Mouse (Mus musculus): ENCODE results near the gene Abcd3. TPM values are rescaled to one million over a fixed set of nuclear protein-coding genes. Genes with fewer than 3 reads are reported as not detected.
A peak's percentile ranks its signal among the peaks of the same experiment; 100 is the strongest.

Gene Abcd3
- polyA plus RNA-seq (2012; rRNA removed), result 5.1 and 5.4 TPM in 2 replicates

DNA sequence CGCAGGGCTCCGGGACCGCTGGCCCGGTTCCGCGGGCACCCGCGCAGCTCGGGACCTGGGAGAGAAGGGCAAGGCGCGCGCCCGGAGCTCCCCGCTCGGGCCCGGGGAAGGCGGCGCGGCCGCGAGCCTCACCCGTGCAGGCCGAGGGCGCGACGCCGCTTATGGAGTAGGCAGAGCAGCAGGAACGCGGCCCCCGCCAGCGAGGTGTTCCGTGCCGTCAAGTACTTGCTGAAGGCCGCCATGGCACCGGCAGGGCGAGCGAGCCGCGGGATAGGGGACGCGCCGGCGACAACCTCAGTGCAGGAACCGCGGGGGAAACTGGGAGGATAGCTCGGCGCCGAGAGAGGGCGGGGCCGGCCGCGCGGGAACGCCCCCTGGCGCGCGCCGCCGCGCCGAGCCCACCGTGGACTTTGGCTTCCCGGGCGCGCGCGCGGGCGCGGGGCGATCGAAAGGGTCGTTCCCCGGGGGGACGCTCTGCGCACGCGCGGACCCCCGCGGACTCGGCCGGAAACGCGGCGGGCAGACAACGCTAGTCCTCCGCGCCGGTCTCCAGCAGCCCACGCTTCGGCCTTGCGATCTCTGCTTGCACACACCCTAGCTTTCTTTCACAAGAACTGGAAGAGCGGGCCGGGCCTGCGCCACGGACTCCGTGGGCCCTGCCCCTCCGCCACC, at the start of gene Abcd3:
TSS of gene Abcd3 (minus strand) at position 426 of the 672 bp plus-strand sequence.
- peak; percentile 94 for DNase-seq
- TF ChIP-seq POLR2A (IDR thresholded peaks at IDR 0.05; ENCODE audit: control insufficient read depth, extremely low read depth, insufficient read depth, low read length, poor library complexity), result peak; percentile 79
- peak; percentile 51; the same call in 1 of the 2 replicates for TF ChIP-seq CTCF (IDR thresholded peaks at IDR 0.05; ENCODE audit: borderline replicate concordance, control insufficient read depth, extremely low read depth, insufficient read depth, low read length, poor library complexity)
- H3K4me1 ChIP-seq (replicated peaks; ENCODE audit: control insufficient read depth, insufficient read depth, low read length), result no peaks in the 10 kb centered on the region
- H3K27me3 ChIP-seq (ENCODE audit: control insufficient read depth, insufficient read depth, low read length), result no peaks in the 10 kb centered on the region
- H3K4me3 ChIP-seq (ENCODE audit: control insufficient read depth, insufficient read depth, low read length), result peak within 1 kb of the TSS; percentile 89
- H3K27ac ChIP-seq (ENCODE audit: control insufficient read depth, insufficient read depth, low read length), result 0 out of 2 replicates have a peak within 1 kb of the TSS, but pooled peaks have one; percentile 19
- under 1% methylated on average over 99 of the region's 99 CpGs for WGBS
- no peaks in the 10 kb centered on the region for H3K36me3 ChIP-seq (ENCODE audit: control insufficient read depth, insufficient read depth, low read length)

DNA sequence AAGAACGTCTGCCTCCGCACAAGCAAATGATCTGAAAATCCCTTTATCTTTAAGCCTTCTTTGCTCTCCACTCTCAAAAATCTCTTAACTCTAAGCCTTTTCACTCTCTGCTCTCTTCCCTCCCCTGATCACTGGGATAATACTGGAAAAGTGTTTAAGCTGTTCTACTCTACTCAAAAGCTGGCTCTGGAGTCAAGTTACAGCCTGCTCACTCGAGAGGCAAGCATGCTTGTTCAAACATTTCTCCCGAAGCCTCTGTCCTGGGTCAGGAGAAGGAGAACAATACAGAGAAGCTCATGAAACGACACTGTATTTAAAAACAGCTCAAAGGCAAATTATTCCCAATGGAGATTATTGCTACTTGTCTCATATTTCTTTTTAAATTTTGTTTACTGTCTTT, 44.0 kb upstream of the Abcd3 start:
- Histone ChIP-seq H3K27ac (ENCODE audit: control insufficient read depth, insufficient read depth, low read length) (no peak overlapping the region), H3K4me1 (replicated peaks; ENCODE audit: control insufficient read depth, insufficient read depth, low read length) (no peaks in the 10 kb centered on the region), H3K27me3 (ENCODE audit: control insufficient read depth, insufficient read depth, low read length) (no peaks in the 10 kb centered on the region), H3K36me3 (ENCODE audit: control insufficient read depth, insufficient read depth, low read length) (no peaks in the 10 kb centered on the region), H3K4me3 (ENCODE audit: control insufficient read depth, insufficient read depth, low read length) (no peak overlapping the region)
- DNase-seq, result no peak
- no peak for TF ChIP-seq POLR2A (IDR thresholded peaks at IDR 0.05; ENCODE audit: control insufficient read depth, extremely low read depth, insufficient read depth, low read length, poor library complexity)
- TF ChIP-seq CTCF (IDR thresholded peaks at IDR 0.05; ENCODE audit: borderline replicate concordance, control insufficient read depth, extremely low read depth, insufficient read depth, low read length, poor library complexity), result no peak
- WGBS, result 87% methylated on average over 5 of the region's 5 CpGs

DNA sequence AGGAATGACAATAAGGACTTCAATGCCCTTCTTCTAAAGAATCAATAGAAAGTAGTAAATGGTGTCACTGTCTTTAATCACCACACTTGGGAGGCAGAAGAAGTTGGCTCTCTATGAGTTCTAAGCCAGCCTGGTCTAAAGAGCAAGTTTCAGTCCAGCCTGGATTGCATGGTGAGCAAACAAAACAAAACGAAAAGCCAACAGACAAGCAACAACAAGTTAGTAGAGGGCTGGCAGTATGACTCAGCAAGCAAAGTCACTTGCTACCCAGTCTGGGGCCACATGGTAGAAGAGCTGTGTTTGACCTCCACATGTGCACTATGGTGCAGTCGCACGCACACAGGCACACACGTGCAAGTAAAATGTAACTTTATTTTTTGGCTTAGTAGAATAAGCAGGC, 41.0 kb upstream of the Abcd3 start:
- no peaks in the 10 kb centered on the region for H3K36me3 ChIP-seq (ENCODE audit: control insufficient read depth, insufficient read depth, low read length)
- DNase-seq, result no peak
- no peaks in the 10 kb centered on the region for H3K4me1 ChIP-seq (replicated peaks; ENCODE audit: control insufficient read depth, insufficient read depth, low read length)
- no peaks in the 10 kb centered on the region for H3K27me3 ChIP-seq (ENCODE audit: control insufficient read depth, insufficient read depth, low read length)
- no peak overlapping the region for H3K4me3 ChIP-seq (ENCODE audit: control insufficient read depth, insufficient read depth, low read length)
- TF ChIP-seq POLR2A (IDR thresholded peaks at IDR 0.05; ENCODE audit: control insufficient read depth, extremely low read depth, insufficient read depth, low read length, poor library complexity) (no peak), CTCF (IDR thresholded peaks at IDR 0.05; ENCODE audit: borderline replicate concordance, control insufficient read depth, extremely low read depth, insufficient read depth, low read length, poor library complexity) (no peak)
- 96% methylated on average over 4 of the region's 4 CpGs for WGBS
- H3K27ac ChIP-seq (ENCODE audit: control insufficient read depth, insufficient read depth, low read length), result no peak overlapping the region

DNA sequence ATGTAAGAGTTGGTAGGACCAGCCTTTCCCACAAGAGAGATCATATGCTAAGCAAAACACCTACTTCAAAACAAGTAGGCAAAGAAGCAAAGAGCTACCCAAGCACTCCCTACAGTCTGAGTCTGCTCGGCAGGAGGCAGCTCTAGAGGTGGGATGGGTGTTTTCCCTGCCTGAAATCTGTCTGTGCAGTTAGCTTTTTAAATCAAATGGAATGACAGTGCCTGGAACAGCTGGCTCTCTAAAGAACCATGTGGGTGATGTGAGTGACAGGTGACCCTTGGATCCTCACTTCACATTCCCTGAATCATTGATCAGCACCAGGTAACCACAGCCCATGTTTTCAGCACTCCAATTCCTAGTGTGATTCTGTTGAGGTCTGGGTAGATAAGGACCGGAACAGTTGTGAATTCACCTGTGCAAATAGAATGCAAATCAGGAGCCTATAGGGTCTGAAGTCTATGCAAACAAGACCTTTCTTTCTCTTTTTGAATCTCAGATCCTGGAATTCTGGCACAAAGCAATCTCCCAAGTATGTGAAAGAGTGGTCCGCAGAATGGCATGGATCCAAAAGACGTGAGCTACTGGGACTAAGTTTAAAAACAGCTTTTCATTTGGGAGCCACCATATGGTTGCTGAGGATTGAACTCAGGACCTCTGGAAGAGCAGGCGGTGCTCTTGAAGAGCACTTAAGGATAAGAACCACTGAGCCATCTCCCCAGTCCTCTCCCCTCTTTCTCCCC, 38.8 kb upstream of the Abcd3 start:
- no peak for TF ChIP-seq CTCF (IDR thresholded peaks at IDR 0.05; ENCODE audit: borderline replicate concordance, control insufficient read depth, extremely low read depth, insufficient read depth, low read length, poor library complexity)
- no peak for DNase-seq

DNA sequence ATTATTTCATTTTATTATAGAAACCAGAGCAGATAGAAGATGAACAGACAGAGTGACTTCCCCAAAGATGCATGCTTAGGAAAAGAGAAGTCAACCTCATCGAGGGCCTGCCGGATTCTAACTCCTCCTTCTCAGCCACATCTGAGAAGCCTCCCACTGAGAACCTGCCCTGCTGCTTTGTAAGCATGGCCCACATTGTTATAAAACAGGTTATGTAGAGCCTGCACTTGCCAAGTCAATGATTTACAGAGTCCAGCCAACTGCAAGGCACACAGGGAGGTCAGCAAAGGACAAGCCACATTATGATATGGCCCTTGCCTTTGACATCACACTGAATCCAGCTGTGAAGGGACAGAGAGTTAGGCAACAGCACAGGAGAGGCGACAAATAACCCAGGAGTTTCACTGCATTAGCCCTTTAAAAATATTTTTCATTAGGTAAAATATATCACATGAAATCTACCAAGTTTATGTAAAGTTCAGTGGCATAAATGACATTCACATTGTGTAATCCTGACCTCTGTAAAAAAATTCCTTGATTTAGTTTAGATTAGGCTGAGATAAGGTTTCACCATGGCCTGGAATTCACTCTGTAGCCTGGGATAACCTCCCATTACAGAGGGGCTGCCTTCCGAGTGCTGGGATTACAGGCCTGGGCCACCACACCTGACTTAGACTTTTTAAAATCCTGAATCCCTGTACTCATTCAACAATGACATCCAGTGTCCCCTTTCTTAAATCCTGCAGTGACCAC, 37.1 kb upstream of the Abcd3 start:
- DNase-seq, result no peak
- no peaks in the 10 kb centered on the region for H3K4me1 ChIP-seq (replicated peaks; ENCODE audit: control insufficient read depth, insufficient read depth, low read length)
- TF ChIP-seq CTCF (IDR thresholded peaks at IDR 0.05; ENCODE audit: borderline replicate concordance, control insufficient read depth, extremely low read depth, insufficient read depth, low read length, poor library complexity) (no peak), POLR2A (IDR thresholded peaks at IDR 0.05; ENCODE audit: control insufficient read depth, extremely low read depth, insufficient read depth, low read length, poor library complexity) (no peak)
- no peaks in the 10 kb centered on the region for H3K27me3 ChIP-seq (ENCODE audit: control insufficient read depth, insufficient read depth, low read length)
- no peak overlapping the region for H3K4me3 ChIP-seq (ENCODE audit: control insufficient read depth, insufficient read depth, low read length)
- WGBS, result 51% methylated on average over 4 of the region's 4 CpGs
- H3K27ac ChIP-seq (ENCODE audit: control insufficient read depth, insufficient read depth, low read length), result no peak overlapping the region
- no peaks in the 10 kb centered on the region for H3K36me3 ChIP-seq (ENCODE audit: control insufficient read depth, insufficient read depth, low read length)

More for the DNA sequence above, 38.8 kb upstream of the Abcd3 start:
- Histone ChIP-seq H3K4me1 (replicated peaks; ENCODE audit: control insufficient read depth, insufficient read depth, low read length) (no peaks in the 10 kb centered on the region), H3K27me3 (ENCODE audit: control insufficient read depth, insufficient read depth, low read length) (no peaks in the 10 kb centered on the region), H3K4me3 (ENCODE audit: control insufficient read depth, insufficient read depth, low read length) (no peak overlapping the region), H3K27ac (ENCODE audit: control insufficient read depth, insufficient read depth, low read length) (no peak overlapping the region), H3K36me3 (ENCODE audit: control insufficient read depth, insufficient read depth, low read length) (no peaks in the 10 kb centered on the region)
- 87% methylated on average over 5 of the region's 5 CpGs for WGBS

DNA sequence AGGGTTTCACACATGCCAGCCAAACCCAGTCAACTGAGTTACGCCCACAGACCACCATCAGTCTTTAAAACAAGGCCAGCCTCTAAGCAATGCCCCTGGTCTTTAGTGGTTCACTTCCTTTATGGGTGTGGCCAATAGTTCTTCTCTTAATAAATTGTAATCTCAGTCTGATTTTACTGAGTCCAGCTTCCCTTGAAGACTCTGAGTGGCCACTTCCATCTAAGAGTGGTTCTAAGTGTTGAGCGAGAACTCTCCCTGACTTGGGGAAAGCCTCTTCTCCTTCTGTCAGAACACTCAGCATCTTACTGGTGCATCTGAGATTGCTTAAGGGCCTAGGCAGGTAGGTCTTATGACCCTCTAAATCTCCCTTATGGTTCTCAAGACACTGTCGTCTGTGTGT, 35.9 kb upstream of the Abcd3 start:
- DNase-seq, result no peak
- no peaks in the 10 kb centered on the region for H3K36me3 ChIP-seq (ENCODE audit: control insufficient read depth, insufficient read depth, low read length)
- no peak for TF ChIP-seq POLR2A (IDR thresholded peaks at IDR 0.05; ENCODE audit: control insufficient read depth, extremely low read depth, insufficient read depth, low read length, poor library complexity)
- no peak for TF ChIP-seq CTCF (IDR thresholded peaks at IDR 0.05; ENCODE audit: borderline replicate concordance, control insufficient read depth, extremely low read depth, insufficient read depth, low read length, poor library complexity)
- no peaks in the 10 kb centered on the region for H3K27me3 ChIP-seq (ENCODE audit: control insufficient read depth, insufficient read depth, low read length)
- WGBS, result 93% methylated on average over 3 of the region's 3 CpGs
- no peak overlapping the region for H3K4me3 ChIP-seq (ENCODE audit: control insufficient read depth, insufficient read depth, low read length)
- H3K4me1 ChIP-seq (replicated peaks; ENCODE audit: control insufficient read depth, insufficient read depth, low read length), result no peaks in the 10 kb centered on the region
- H3K27ac ChIP-seq (ENCODE audit: control insufficient read depth, insufficient read depth, low read length), result no peak overlapping the region

All from thymus, adult 2 months (tissue).